In genomic region chr6:117905260-117905930, GRCm38 (mm10) we compare ENCODE assay signal across 8 mouse cellular contexts. TPM values are rescaled to one million over a fixed set of nuclear protein-coding genes. Genes with fewer than 3 reads are reported as not detected.
DNase-seq lines count a peak whose midpoint lies in the region; ATAC-seq and TF ChIP-seq lines count a peak whose summit lies in the region.

No protein-coding gene starts in this region.

- peaks cover 24% of the 10 kb centered on the region for H3K4me1 ChIP-seq in limb, embryonic 12.5 days (replicated peaks)
- H3K4me1 ChIP-seq in stomach, postnatal 0 days (replicated peaks; ENCODE audit: control insufficient read depth, insufficient read depth) = 0 out of 2 replicates have a peak, but pooled peaks cover 3% of the 10 kb centered on the region

- peak overlapping the region; percentile 99 for H3K4me3 ChIP-seq in limb, embryonic 12.5 days (replicated peaks)
- H3K4me3 ChIP-seq in stomach, postnatal 0 days (ENCODE audit: low read depth, low read length) = peak overlapping the region; percentile 99

- H3K9ac ChIP-seq in limb, embryonic 12.5 days (replicated peaks) = no peak overlapping the region; the same call in 1 of the 2 replicates
- H3K9ac ChIP-seq in stomach, postnatal 0 days (ENCODE audit: low read length) = peak overlapping the region; percentile 70

- TF ChIP-seq CTCF in stomach, postnatal 0 days (IDR thresholded peaks at IDR 0.05; ENCODE audit: low read depth) = no peak

- no peaks in the 10 kb centered on the region for H3K27me3 ChIP-seq in limb, embryonic 12.5 days
- no peaks in the 10 kb centered on the region for H3K27me3 ChIP-seq in stomach, postnatal 0 days (ENCODE audit: control insufficient read depth, insufficient read depth, low read length)

- peak; percentile 21 for DNase-seq in adrenal gland, adult 2 months
- DNase-seq in adrenal gland, adult 18-20 months (ENCODE audit: low spot score in 2 of 2) = no peak
- peak; percentile 22 for DNase-seq in urinary bladder, postnatal 14 days (ENCODE audit: low spot score)
- DNase-seq in urinary bladder, adult 18-20 months (ENCODE audit: low spot score in 2 of 2) = no peak
- DNase-seq in stomach, postnatal 0 days (ENCODE audit: low spot score) = no peak
- DNase-seq in gastrocnemius, adult 8-10 months (ENCODE audit: low spot score in 2 of 2) = no peak
- no peak for DNase-seq in adrenal gland, postnatal 25 days

- peak overlapping the region; percentile 57 for H3K4me2 ChIP-seq in limb, embryonic 12.5 days
- H3K4me2 ChIP-seq in stomach, postnatal 0 days (replicated peaks; ENCODE audit: low read depth) = peak overlapping the region; percentile 58

- TF ChIP-seq EP300 in stomach, postnatal 0 days (optimal IDR thresholded peaks at IDR 0.05) = no peak

- H3K27ac ChIP-seq in limb, embryonic 12.5 days = peak overlapping the region; percentile 84
- H3K27ac ChIP-seq in stomach, postnatal 0 days (replicated peaks) = peak overlapping the region; percentile 93

- WGBS in limb, embryonic 12.5 days = 23% methylated on average over 4 of the region's 4 CpGs
- WGBS in stomach, postnatal 0 days = 18% methylated on average over 4 of the region's 4 CpGs

- no peaks in the 10 kb centered on the region for H3K9me3 ChIP-seq in limb, embryonic 12.5 days
- no peaks in the 10 kb centered on the region for H3K9me3 ChIP-seq in stomach, postnatal 0 days (ENCODE audit: control insufficient read depth, low read length)

- ATAC-seq in limb, embryonic 12.5 days (ENCODE audit: insufficient number of reproducible peaks, insufficient read depth, low FRiP score, low TSS enrichment, low read depth) = no peak
- ATAC-seq in stomach, postnatal 0 days (ENCODE audit: low FRiP score, low TSS enrichment) = no peak

- no peaks in the 10 kb centered on the region for H3K36me3 ChIP-seq in limb, embryonic 12.5 days
- H3K36me3 ChIP-seq in stomach, postnatal 0 days (ENCODE audit: control insufficient read depth, insufficient read depth, low read length) = no peaks in the 10 kb centered on the region

RNA-seq across cellular contexts. Expression of gene Hnrnpf, which starts 5.3 kb away (rescaled TPM):
- 100 to 1,000 TPM; 299 to 305 TPM for total RNA-seq in adrenal gland, adult 2 months (2021)
- polyA plus RNA-seq in adrenal gland, adult 2 months (2012; rRNA removed) = 30.0 and 43.5 TPM in 2 replicates
- total RNA-seq in adrenal gland, adult 18-20 months (2021) = 100 to 1,000 TPM; 317 to 377 TPM
- polyA plus RNA-seq in limb, embryonic 12.5 days (2016; fragmentation: Nextera tagmentation; extraction: Ambion mirVana) = 726 and 742 TPM in 2 replicates
- 388 and 401 TPM in 2 replicates for polyA plus RNA-seq in stomach, postnatal 0 days (2015; fragmentation: Nextera tagmentation; extraction: Ambion mirVana)
- 100 to 1,000 TPM in 1 of 4 experiments, 10 to 100 TPM in 3; 85.6 to 104 (median 94.2) TPM for total RNA-seq in gastrocnemius, adult 8-10 months (2022)
- 333 and 372 TPM in 2 replicates for total RNA-seq in adrenal gland, postnatal 25 days (2021)

RNA-seq across cellular contexts. Expression of gene Fxyd4, which starts 32.1 kb away (rescaled TPM):
- not detected for total RNA-seq in adrenal gland, adult 2 months (2021)
- not detected in 2 replicates for polyA plus RNA-seq in adrenal gland, adult 2 months (2012; rRNA removed)
- total RNA-seq in adrenal gland, adult 18-20 months (2021) = not detected
- polyA plus RNA-seq in limb, embryonic 12.5 days (2016; fragmentation: Nextera tagmentation; extraction: Ambion mirVana) = 2.2 and 3.1 TPM in 2 replicates
- 4.2 and 5.8 TPM in 2 replicates for polyA plus RNA-seq in stomach, postnatal 0 days (2015; fragmentation: Nextera tagmentation; extraction: Ambion mirVana)
- not detected for total RNA-seq in gastrocnemius, adult 8-10 months (2022)
- not detected in 2 replicates for total RNA-seq in adrenal gland, postnatal 25 days (2021)

RNA-seq across cellular contexts. Expression of gene Zfp239, which starts 43.5 kb away (rescaled TPM):
- 1 to 10 TPM; 1.8 to 3.1 TPM for total RNA-seq in adrenal gland, adult 2 months (2021)
- 0.61 and 0.83 TPM in 2 replicates for polyA plus RNA-seq in adrenal gland, adult 2 months (2012; rRNA removed)
- 1 to 10 TPM; 2.6 to 3.0 TPM for total RNA-seq in adrenal gland, adult 18-20 months (2021)
- 15.8 and 16.1 TPM in 2 replicates for polyA plus RNA-seq in limb, embryonic 12.5 days (2016; fragmentation: Nextera tagmentation; extraction: Ambion mirVana)
- 1.7 and 2.0 TPM in 2 replicates for polyA plus RNA-seq in stomach, postnatal 0 days (2015; fragmentation: Nextera tagmentation; extraction: Ambion mirVana)
- 1 to 10 TPM; 1.1 to 2.7 (median 1.9) TPM for total RNA-seq in gastrocnemius, adult 8-10 months (2022)
- 3.0 and 4.3 TPM in 2 replicates for total RNA-seq in adrenal gland, postnatal 25 days (2021)

Comparison
In these comparisons a context has a peak if more than half of its experiments do, and no peak if none do; other contexts are left out.
1. DNase-seq: peak in adrenal gland, adult 2 months (single experiment) and urinary bladder, postnatal 14 days (single experiment); none in adrenal gland, adult 18-20 months (0 of 2), urinary bladder, adult 18-20 months (0 of 2), stomach, postnatal 0 days (single experiment), gastrocnemius, adult 8-10 months (0 of 2) and adrenal gland, postnatal 25 days (single experiment).